Mouse (Mus musculus) kidney, embryonic 15.5 days (tissue): Measurements from ENCODE around the gene Tvp23b. TPM values are rescaled to one million over a fixed set of nuclear protein-coding genes. Genes with fewer than 3 reads are reported as not detected.

Source experiments
- ATAC-seq: fragments of 200-750 bp; cut with Nextera tagmentation; replicated peaks from 2 replicates; pipeline ENCODE4 v1.8.0; 2017; ENCODE audit warnings: moderate TSS enrichment; ENCODE audit not compliant: low FRiP score
- H3K27ac ChIP-seq: fragments of 300-500 bp; sonication (generic); 2 replicates; pipeline ENCODE4 v1.5.1; 2015; ENCODE audit warnings: mild to moderate bottlenecking, inconsistent platforms
- H3K27me3 ChIP-seq: fragments of 300-500 bp; sonication (generic); 2 replicates; pipeline ENCODE4 v1.6.1; 2015; ENCODE audit warnings: inconsistent platforms
- H3K36me3 ChIP-seq: fragments of 300-500 bp; sonication (generic); 2 replicates; pipeline ENCODE4 v1.6.1; 2015; ENCODE audit warnings: inconsistent platforms
- H3K4me1 ChIP-seq: fragments of 300-500 bp; sonication (generic); 2 replicates; pipeline ENCODE4 v1.6.1; 2015; ENCODE audit warnings: inconsistent platforms
- H3K4me2 ChIP-seq: fragments of 300-500 bp; sonication (generic); 2 replicates; pipeline ENCODE4 v1.6.1; 2015; ENCODE audit warnings: moderate library complexity, mild to moderate bottlenecking, inconsistent platforms
- H3K4me3 ChIP-seq: fragments of 300-500 bp; sonication (generic); replicated peaks from 2 replicates; pipeline ENCODE4 v1.5.1; 2015; ENCODE audit warnings: mild to moderate bottlenecking, inconsistent platforms
- H3K9ac ChIP-seq: fragments of 300-500 bp; sonication (generic); 2 replicates; pipeline ENCODE4 v1.6.1; 2015; ENCODE audit warnings: mild to moderate bottlenecking, inconsistent platforms
- H3K9me3 ChIP-seq: fragments of 300-500 bp; sonication (generic); replicated peaks from 2 replicates; pipeline ENCODE4 v1.6.1; 2016; ENCODE audit warnings: inconsistent platforms
- WGBS: fragments of 180-500 bp; shearing (Covaris S2); methylation state at CpG from one replicate; pipeline ENCODE4 v1.1.7; 2015; ENCODE audit warnings: mixed read lengths; 5-methylcytosine and 5-hydroxymethylcytosine counted together
- polyA plus RNA-seq: library from polyadenylated mRNA; unstranded; fragments of >200 nt; fragmentation: Nextera tagmentation; extraction: Ambion mirVana; gene quantifications from 2 replicates; pipeline ENCODE4 v1.2.1, GENCODE M21; 2015

The Tvp23b gene
- polyA plus RNA-seq, 1 experiment from 2014 or later, result 70.3 TPM

GRCm38 (mm10) chr11:62955186-62955585 lies 75.9 kb downstream of the Tvp23b start:
- ATAC-seq, result no peak
- no peaks in the 10 kb centered on the region for H3K36me3 ChIP-seq
- H3K4me1 ChIP-seq, result no peaks in the 10 kb centered on the region
- no peak overlapping the region for H3K9ac ChIP-seq
- H3K4me3 ChIP-seq, result no peak overlapping the region
- no peaks in the 10 kb centered on the region for H3K27me3 ChIP-seq
- 71% methylated on average over 5 of the region's 5 CpGs for WGBS
- no peak overlapping the region for H3K27ac ChIP-seq
- peaks cover 9% of the 10 kb centered on the region; the same call in 1 of the 2 replicates for H3K9me3 ChIP-seq
- no peak overlapping the region for H3K4me2 ChIP-seq

- Histone ChIP-seq H3K36me3 (no peaks in the 10 kb centered on the region), H3K27me3 (no peaks in the 10 kb centered on the region), H3K9me3 (peaks cover 9% of the 10 kb centered on the region; the same call in 1 of the 2 replicates), H3K4me2 (no peak overlapping the region), H3K27ac (no peak overlapping the region), H3K4me3 (no peak overlapping the region), H3K4me1 (no peaks in the 10 kb centered on the region), H3K9ac (no peak overlapping the region)
- ATAC-seq, result no peak
- 23% methylated on average over 6 of the region's 6 CpGs for WGBS
These were observed 76.5 kb downstream of the Tvp23b start for GRCm38 (mm10) chr11:62955776-62956175.

GRCm38 (mm10) chr11:62957626-62958180 lies 78.4 kb downstream of the Tvp23b start:
- H3K9ac ChIP-seq, result no peak overlapping the region

GRCm38 (mm10) chr11:62963292-62963691 lies 84.0 kb downstream of the Tvp23b start:
- no peaks in the 10 kb centered on the region for H3K36me3 ChIP-seq
- H3K4me3 ChIP-seq, result no peak overlapping the region
- no peak for ATAC-seq
- no peaks in the 10 kb centered on the region for H3K9me3 ChIP-seq
- no peaks in the 10 kb centered on the region for H3K27me3 ChIP-seq
- no peak overlapping the region for H3K9ac ChIP-seq
- H3K27ac ChIP-seq, result no peak overlapping the region
- 74% methylated on average over 4 of the region's 4 CpGs for WGBS
- H3K4me2 ChIP-seq, result no peak overlapping the region
- H3K4me1 ChIP-seq, result peaks cover 20% of the 10 kb centered on the region

More at GRCm38 (mm10) chr11:62957626-62958180, 78.4 kb downstream of the Tvp23b start:
- H3K4me1 ChIP-seq, result no peaks in the 10 kb centered on the region
- no peak overlapping the region for H3K27ac ChIP-seq
- no peaks in the 10 kb centered on the region for H3K27me3 ChIP-seq
- H3K9me3 ChIP-seq, result peaks cover 9% of the 10 kb centered on the region; the same call in 1 of the 2 replicates
- no peak overlapping the region for H3K4me2 ChIP-seq
- H3K36me3 ChIP-seq, result no peaks in the 10 kb centered on the region
- ATAC-seq, result no peak
- WGBS, result 87% methylated on average over 8 of the region's 8 CpGs
- no peak overlapping the region for H3K4me3 ChIP-seq

- Histone ChIP-seq H3K4me3 (no peak overlapping the region), H3K4me1 (peaks cover 20% of the 10 kb centered on the region), H3K4me2 (peak overlapping the region; percentile 57), H3K27me3 (no peaks in the 10 kb centered on the region), H3K9me3 (no peaks in the 10 kb centered on the region), H3K36me3 (no peaks in the 10 kb centered on the region), H3K27ac (peak overlapping the region; percentile 93), H3K9ac (no peak overlapping the region)
- ATAC-seq, result no peak
- WGBS, result 53% methylated on average over 3 of the region's 3 CpGs
These were observed 87.1 kb downstream of the Tvp23b start for GRCm38 (mm10) chr11:62966424-62966764.

Other genes starting within 250 kb of the Tvp23b start
- 14.3 and 15.7 TPM in 2 replicates for gene Lrrc75a, start 230.9 kb upstream of the Tvp23b start, polyA plus RNA-seq
- 67.3 and 70.4 TPM in 2 replicates for gene Mmgt2, start 230.8 kb upstream of the Tvp23b start, polyA plus RNA-seq
- gene Zfp287, start 147.6 kb upstream of the Tvp23b start, polyA plus RNA-seq, result 8.6 and 8.9 TPM in 2 replicates
- not detected in 2 replicates for gene Gm10428, start 126.4 kb upstream of the Tvp23b start, polyA plus RNA-seq
- 17.6 and 17.8 TPM in 2 replicates for gene Zfp286, start 90.0 kb upstream of the Tvp23b start, polyA plus RNA-seq
- 14.9 and 16.3 TPM in 2 replicates for gene Trim16, start 59.2 kb upstream of the Tvp23b start, polyA plus RNA-seq
- 0.35 and 0.46 TPM in 2 replicates for gene Fbxw10, start 32.4 kb upstream of the Tvp23b start, polyA plus RNA-seq
- gene Cdrt4, start 71.7 kb downstream of the Tvp23b start, polyA plus RNA-seq, result not detected in 2 replicates
- gene Tekt3, start 182.2 kb downstream of the Tvp23b start, polyA plus RNA-seq, result not detected in 2 replicates
- gene Pmp22, start 249.5 kb downstream of the Tvp23b start, polyA plus RNA-seq, result 96.7 and 115 TPM in 2 replicates